Mouse (Mus musculus): ENCODE data around the gene Hs3st2. TPM values are rescaled to one million over a fixed set of nuclear protein-coding genes. Genes with fewer than 3 reads are reported as not detected.
A peak's percentile ranks its signal among the peaks of the same experiment; 100 is the strongest.

The Hs3st2 gene
- polyA plus RNA-seq, 1 experiment from 2014 or later = 20.2 TPM

DNA sequence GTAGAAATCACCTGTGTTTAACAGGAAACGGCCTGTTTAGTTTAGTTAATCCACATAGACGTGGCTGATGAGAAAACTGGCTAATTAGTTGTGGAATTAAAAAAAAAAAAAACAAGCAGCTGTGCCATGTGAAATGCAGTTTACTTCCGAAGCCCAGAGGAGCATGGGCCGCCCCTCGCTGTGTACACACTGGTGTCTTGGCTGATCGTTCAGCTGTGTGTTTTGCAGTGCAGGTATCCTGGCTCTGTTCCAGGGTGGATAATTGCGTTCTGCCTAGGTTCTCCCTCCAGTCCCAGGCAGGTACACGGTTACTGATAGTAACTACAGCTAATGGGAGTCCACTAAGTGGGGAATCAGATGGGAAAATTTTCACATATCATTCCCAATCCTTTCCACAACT lies 86.6 kb downstream of the Hs3st2 start:
- Histone ChIP-seq H3K9me3 (ENCODE audit: control insufficient read depth, low read length) (no peaks in the 10 kb centered on the region), H3K27ac (ENCODE audit: low read depth, low read length) (no peak overlapping the region), H3K9ac (ENCODE audit: low read depth, low read length) (no peak overlapping the region), H3K4me1 (ENCODE audit: control insufficient read depth, insufficient read depth, low read depth, low read length) (no peaks in the 10 kb centered on the region), H3K36me3 (ENCODE audit: control insufficient read depth, insufficient read depth, low read length) (no peaks in the 10 kb centered on the region), H3K27me3 (replicated peaks; ENCODE audit: control insufficient read depth, insufficient read depth, low read length) (no peaks in the 10 kb centered on the region), H3K4me3 (ENCODE audit: low read length) (no peak overlapping the region), H3K4me2 (ENCODE audit: low read length) (no peak overlapping the region)
- peak; percentile 60; the same call in 1 of the 2 replicates for ATAC-seq
- 43% methylated on average over 8 of the region's 8 CpGs for WGBS

DNA sequence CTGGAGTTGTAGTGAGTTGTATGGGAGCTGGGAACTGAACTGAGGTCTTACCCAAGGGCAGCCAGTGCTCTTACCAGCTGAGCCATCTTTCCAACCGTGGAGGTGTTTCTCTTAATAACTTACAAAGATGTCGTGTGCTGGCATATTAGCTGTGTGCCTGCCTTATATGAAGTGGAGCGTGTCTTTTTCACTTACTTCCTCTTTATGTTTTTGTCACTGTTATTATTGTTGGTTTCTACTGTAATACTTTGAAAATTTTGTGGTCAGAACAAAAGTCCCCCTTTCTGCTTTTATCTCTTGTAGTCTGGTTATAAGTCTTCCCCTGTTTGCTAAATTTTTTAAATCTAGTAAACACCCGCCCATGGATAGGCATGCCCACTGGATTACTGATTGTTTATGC lies 88.4 kb downstream of the Hs3st2 start:
- Histone ChIP-seq H3K27me3 (replicated peaks; ENCODE audit: control insufficient read depth, insufficient read depth, low read length) (no peaks in the 10 kb centered on the region), H3K9ac (ENCODE audit: low read depth, low read length) (no peak overlapping the region), H3K36me3 (ENCODE audit: control insufficient read depth, insufficient read depth, low read length) (no peaks in the 10 kb centered on the region), H3K9me3 (ENCODE audit: control insufficient read depth, low read length) (no peaks in the 10 kb centered on the region), H3K4me1 (ENCODE audit: control insufficient read depth, insufficient read depth, low read depth, low read length) (no peaks in the 10 kb centered on the region), H3K27ac (ENCODE audit: low read depth, low read length) (no peak overlapping the region), H3K4me3 (ENCODE audit: low read length) (no peak overlapping the region), H3K4me2 (ENCODE audit: low read length) (no peak overlapping the region)
- no peak for ATAC-seq
- WGBS = 89% methylated on average over 4 of the region's 4 CpGs

- Histone ChIP-seq H3K27me3 (replicated peaks; ENCODE audit: control insufficient read depth, insufficient read depth, low read length) (no peaks in the 10 kb centered on the region), H3K4me2 (ENCODE audit: low read length) (no peak overlapping the region), H3K4me1 (ENCODE audit: control insufficient read depth, insufficient read depth, low read depth, low read length) (no peaks in the 10 kb centered on the region), H3K9ac (ENCODE audit: low read depth, low read length) (no peak overlapping the region), H3K9me3 (ENCODE audit: control insufficient read depth, low read length) (no peaks in the 10 kb centered on the region), H3K27ac (ENCODE audit: low read depth, low read length) (no peak overlapping the region), H3K4me3 (ENCODE audit: low read length) (no peak overlapping the region), H3K36me3 (ENCODE audit: control insufficient read depth, insufficient read depth, low read length) (no peaks in the 10 kb centered on the region)
- ATAC-seq = no peak
- WGBS = 79% methylated on average over 4 of the region's 4 CpGs
These were observed 92.9 kb downstream of the Hs3st2 start for GRCm38 (mm10) chr7:121484590-121484989.

DNA sequence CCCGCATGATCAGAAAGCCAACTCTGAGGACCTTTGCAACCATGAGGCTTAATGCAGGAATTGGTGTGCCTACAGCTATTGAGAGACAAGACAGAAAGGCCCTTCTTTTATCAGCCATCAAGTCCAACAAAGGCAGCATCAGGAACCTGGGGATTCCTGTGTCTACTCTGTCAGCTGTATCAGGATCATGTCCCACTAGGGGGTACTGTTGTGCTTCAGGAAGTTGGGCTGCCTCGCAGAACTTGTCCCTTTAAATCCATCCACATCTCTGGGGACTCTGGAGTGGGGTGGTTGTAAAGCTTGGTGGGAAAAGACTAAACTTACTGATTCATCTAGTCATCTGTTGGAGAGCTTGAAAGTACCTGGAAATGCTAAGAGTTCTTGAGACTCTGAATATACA lies 93.6 kb downstream of the Hs3st2 start:
- no peak for ATAC-seq
- Histone ChIP-seq H3K4me2 (ENCODE audit: low read length) (no peak overlapping the region), H3K4me3 (ENCODE audit: low read length) (no peak overlapping the region), H3K4me1 (ENCODE audit: control insufficient read depth, insufficient read depth, low read depth, low read length) (no peaks in the 10 kb centered on the region), H3K27me3 (replicated peaks; ENCODE audit: control insufficient read depth, insufficient read depth, low read length) (no peaks in the 10 kb centered on the region), H3K36me3 (ENCODE audit: control insufficient read depth, insufficient read depth, low read length) (no peaks in the 10 kb centered on the region), H3K9me3 (ENCODE audit: control insufficient read depth, low read length) (no peaks in the 10 kb centered on the region), H3K9ac (ENCODE audit: low read depth, low read length) (no peak overlapping the region), H3K27ac (ENCODE audit: low read depth, low read length) (no peak overlapping the region)
- 76% methylated on average over 2 of the region's 2 CpGs for WGBS

GRCm38 (mm10) chr7:121487291-121487690 lies 95.6 kb downstream of the Hs3st2 start:
- no peak; the same call in 1 of the 2 replicates for ATAC-seq

DNA sequence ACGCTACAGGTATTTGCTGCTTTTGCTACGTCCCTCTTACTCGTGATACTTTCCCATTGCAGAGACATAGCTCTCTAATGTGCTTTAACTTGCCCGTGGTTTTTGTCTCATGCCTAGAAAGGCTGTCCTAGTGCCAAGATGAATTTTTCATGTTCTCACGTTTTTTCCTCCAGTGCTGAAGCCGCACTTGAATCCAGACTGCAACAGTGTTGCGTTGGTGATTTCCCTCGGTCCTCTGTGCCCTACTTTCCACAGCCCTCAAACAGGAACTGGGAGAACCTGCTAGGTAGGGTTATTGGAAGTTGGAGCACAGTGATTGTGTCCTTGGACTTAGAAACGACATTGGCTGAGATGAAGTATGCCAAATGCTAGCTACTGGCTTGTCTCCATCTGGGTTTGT lies 97.7 kb downstream of the Hs3st2 start:
- no peak overlapping the region for H3K9ac ChIP-seq (ENCODE audit: low read depth, low read length)
- 83% methylated on average over 9 of the region's 9 CpGs for WGBS
- no peaks in the 10 kb centered on the region for H3K9me3 ChIP-seq (ENCODE audit: control insufficient read depth, low read length)
- H3K4me3 ChIP-seq (ENCODE audit: low read length) = no peak overlapping the region
- H3K4me2 ChIP-seq (ENCODE audit: low read length) = no peak overlapping the region
- no peak overlapping the region for H3K27ac ChIP-seq (ENCODE audit: low read depth, low read length)
- H3K36me3 ChIP-seq (ENCODE audit: control insufficient read depth, insufficient read depth, low read length) = no peaks in the 10 kb centered on the region
- no peaks in the 10 kb centered on the region for H3K4me1 ChIP-seq (ENCODE audit: control insufficient read depth, insufficient read depth, low read depth, low read length)
- ATAC-seq = no peak
- H3K27me3 ChIP-seq (replicated peaks; ENCODE audit: control insufficient read depth, insufficient read depth, low read length) = no peaks in the 10 kb centered on the region

More at GRCm38 (mm10) chr7:121487291-121487690, 95.6 kb downstream of the Hs3st2 start:
- Histone ChIP-seq H3K27ac (ENCODE audit: low read depth, low read length) (no peak overlapping the region), H3K4me1 (ENCODE audit: control insufficient read depth, insufficient read depth, low read depth, low read length) (no peaks in the 10 kb centered on the region), H3K4me2 (ENCODE audit: low read length) (no peak overlapping the region), H3K9ac (ENCODE audit: low read depth, low read length) (no peak overlapping the region), H3K36me3 (ENCODE audit: control insufficient read depth, insufficient read depth, low read length) (no peaks in the 10 kb centered on the region), H3K9me3 (ENCODE audit: control insufficient read depth, low read length) (no peaks in the 10 kb centered on the region), H3K27me3 (replicated peaks; ENCODE audit: control insufficient read depth, insufficient read depth, low read length) (no peaks in the 10 kb centered on the region), H3K4me3 (ENCODE audit: low read length) (no peak overlapping the region)
- WGBS = 64% methylated on average over 6 of the region's 6 CpGs

DNA sequence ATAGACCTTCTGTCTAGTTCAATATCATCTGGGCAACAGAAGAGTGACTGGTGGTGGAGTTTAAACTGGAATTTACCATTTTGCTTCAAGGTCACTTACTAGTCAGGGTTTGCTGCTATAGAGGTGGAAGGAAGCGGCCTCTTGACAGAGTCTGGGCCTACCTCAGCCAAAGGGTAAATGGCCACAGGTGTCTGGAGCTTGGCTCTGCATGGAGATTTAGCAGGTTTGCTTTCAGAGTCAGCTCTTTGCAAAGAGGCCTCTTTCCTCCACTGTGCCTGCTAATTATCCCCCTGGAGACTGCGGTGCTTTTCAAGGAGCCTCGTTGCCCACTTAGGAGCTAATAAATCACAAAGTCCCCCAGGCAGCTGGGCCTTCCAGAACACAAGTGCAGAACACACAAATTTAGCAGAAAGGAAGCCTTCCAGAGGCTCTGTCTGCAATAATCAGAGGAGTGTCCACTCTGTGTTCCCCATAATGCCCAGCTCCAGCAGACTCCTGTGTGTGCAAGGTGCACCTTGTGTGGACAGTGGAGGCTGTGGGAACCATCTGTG lies 99.9 kb downstream of the Hs3st2 start:
- 40% methylated on average over 3 of the region's 3 CpGs for WGBS
- Histone ChIP-seq H3K27me3 (replicated peaks; ENCODE audit: control insufficient read depth, insufficient read depth, low read length) (no peaks in the 10 kb centered on the region), H3K4me1 (ENCODE audit: control insufficient read depth, insufficient read depth, low read depth, low read length) (no peaks in the 10 kb centered on the region), H3K4me3 (ENCODE audit: low read length) (no peak overlapping the region), H3K9me3 (ENCODE audit: control insufficient read depth, low read length) (no peaks in the 10 kb centered on the region), H3K27ac (ENCODE audit: low read depth, low read length) (no peak overlapping the region), H3K9ac (ENCODE audit: low read depth, low read length) (no peak overlapping the region), H3K4me2 (ENCODE audit: low read length) (no peak overlapping the region), H3K36me3 (ENCODE audit: control insufficient read depth, insufficient read depth, low read length) (no peaks in the 10 kb centered on the region)
- ATAC-seq = no peak

- Histone ChIP-seq H3K4me2 (ENCODE audit: low read length) (no peak overlapping the region), H3K9ac (ENCODE audit: low read depth, low read length) (no peak overlapping the region), H3K36me3 (ENCODE audit: control insufficient read depth, insufficient read depth, low read length) (no peaks in the 10 kb centered on the region), H3K4me1 (ENCODE audit: control insufficient read depth, insufficient read depth, low read depth, low read length) (no peaks in the 10 kb centered on the region), H3K27ac (ENCODE audit: low read depth, low read length) (no peak overlapping the region), H3K4me3 (ENCODE audit: low read length) (no peak overlapping the region), H3K27me3 (replicated peaks; ENCODE audit: control insufficient read depth, insufficient read depth, low read length) (no peaks in the 10 kb centered on the region), H3K9me3 (ENCODE audit: control insufficient read depth, low read length) (no peaks in the 10 kb centered on the region)
- ATAC-seq = no peak
- WGBS = 97% methylated on average over 17 of the region's 17 CpGs
These were observed 108.9 kb downstream of the Hs3st2 start for GRCm38 (mm10) chr7:121500516-121500915.

- no peaks in the 10 kb centered on the region for H3K27me3 ChIP-seq (replicated peaks; ENCODE audit: control insufficient read depth, insufficient read depth, low read length)
- WGBS = 80% methylated on average over 10 of the region's 10 CpGs
- no peak overlapping the region for H3K27ac ChIP-seq (ENCODE audit: low read depth, low read length)
- ATAC-seq = no peak
- H3K9ac ChIP-seq (ENCODE audit: low read depth, low read length) = no peak overlapping the region
- H3K4me1 ChIP-seq (ENCODE audit: control insufficient read depth, insufficient read depth, low read depth, low read length) = no peaks in the 10 kb centered on the region
- no peaks in the 10 kb centered on the region for H3K36me3 ChIP-seq (ENCODE audit: control insufficient read depth, insufficient read depth, low read length)
- no peak overlapping the region for H3K4me3 ChIP-seq (ENCODE audit: low read length)
- no peak overlapping the region for H3K4me2 ChIP-seq (ENCODE audit: low read length)
- H3K9me3 ChIP-seq (ENCODE audit: control insufficient read depth, low read length) = no peaks in the 10 kb centered on the region
These were observed 110.0 kb downstream of the Hs3st2 start for GRCm38 (mm10) chr7:121501666-121502065.

DNA sequence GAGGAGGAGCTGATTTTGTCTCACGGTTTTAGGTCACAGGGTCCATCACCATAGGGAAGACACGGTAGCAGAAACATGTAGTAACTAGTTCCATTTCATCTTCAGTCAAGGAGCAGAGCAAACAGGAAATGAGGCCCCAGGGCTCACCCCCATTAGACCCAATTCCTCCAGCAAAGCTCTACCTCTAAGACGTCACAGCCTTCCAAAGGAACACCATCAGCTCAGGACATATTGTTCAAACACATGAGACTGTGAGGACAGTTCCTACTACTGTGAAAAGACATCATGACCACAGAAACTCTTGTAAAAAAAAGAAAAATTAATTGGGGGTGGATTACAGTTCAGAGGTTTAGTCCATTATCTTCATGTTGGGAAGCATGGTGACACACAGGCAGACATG lies 125.1 kb downstream of the Hs3st2 start:
- no peak for ATAC-seq
- Histone ChIP-seq H3K9me3 (ENCODE audit: control insufficient read depth, low read length) (peaks cover 3% of the 10 kb centered on the region; the same call in 1 of the 2 replicates), H3K4me1 (ENCODE audit: control insufficient read depth, insufficient read depth, low read depth, low read length) (no peaks in the 10 kb centered on the region), H3K36me3 (ENCODE audit: control insufficient read depth, insufficient read depth, low read length) (no peaks in the 10 kb centered on the region), H3K9ac (ENCODE audit: low read depth, low read length) (no peak overlapping the region), H3K4me2 (ENCODE audit: low read length) (no peak overlapping the region), H3K27ac (ENCODE audit: low read depth, low read length) (no peak overlapping the region), H3K27me3 (replicated peaks; ENCODE audit: control insufficient read depth, insufficient read depth, low read length) (no peaks in the 10 kb centered on the region), H3K4me3 (ENCODE audit: low read length) (no peak overlapping the region)
- 66% methylated on average over 3 of the region's 3 CpGs for WGBS

All from hindbrain, embryonic 16.5 days (tissue).